7 mouse cellular contexts compared by ENCODE assay signal in the genomic region with DNA sequence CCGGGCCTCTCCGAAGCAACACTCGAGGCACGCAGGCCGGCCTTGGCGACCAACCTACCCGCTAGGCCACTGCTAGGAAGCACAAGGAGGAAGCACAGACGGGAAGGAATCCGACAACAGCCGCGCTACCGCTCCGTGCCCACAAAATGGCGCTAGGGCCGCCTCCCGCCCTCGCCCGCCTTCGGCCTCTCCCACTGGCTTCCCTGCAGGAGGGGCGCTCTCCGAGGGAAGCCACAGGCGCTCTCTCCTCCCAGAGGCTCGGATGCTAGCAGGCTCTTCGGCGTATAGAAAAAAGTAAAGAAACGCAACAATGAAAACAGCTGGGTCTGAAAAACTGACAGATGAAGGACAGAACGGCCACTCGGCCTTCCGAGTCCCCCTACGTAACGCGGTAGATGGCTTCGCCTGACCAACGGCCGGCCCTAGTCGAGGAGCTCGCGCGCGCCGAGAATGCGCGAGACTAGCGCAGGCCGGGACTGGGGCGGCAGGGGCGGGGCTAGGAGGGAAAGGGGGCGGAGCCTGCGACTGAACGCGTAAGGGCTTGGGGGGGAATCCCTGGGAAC. TPM values are rescaled to one million over a fixed set of nuclear protein-coding genes. Genes with fewer than 3 reads are reported as not detected.
DNase-seq lines count a peak whose midpoint lies in the region; ATAC-seq lines count a peak whose summit lies in the region.

Gene Tardbp, minus strand, starts transcription at position 397 of the 563 bp plus-strand sequence.

- H3K4me1 ChIP-seq in embryonic facial prominence, embryonic 11.5 days (ENCODE audit: control insufficient read depth, insufficient read depth, low read length) = peaks cover 3% of the 10 kb centered on the region; the same call in 1 of the 2 replicates
- no peaks in the 10 kb centered on the region; the same call in 1 of the 2 replicates for H3K4me1 ChIP-seq in limb, embryonic 11.5 days (ENCODE audit: control insufficient read depth, insufficient read depth, low read length)
- 0 out of 2 replicates have a peak, but pooled peaks cover 9% of the 10 kb centered on the region for H3K4me1 ChIP-seq in midbrain, embryonic 14.5 days (ENCODE audit: control insufficient read depth, insufficient read depth, low read length)

- WGBS in embryonic facial prominence, embryonic 11.5 days = under 1% methylated on average over 51 of the region's 51 CpGs
- under 1% methylated on average over 51 of the region's 51 CpGs for WGBS in limb, embryonic 11.5 days
- WGBS in midbrain, embryonic 14.5 days = under 1% methylated on average over 51 of the region's 51 CpGs

- ATAC-seq in embryonic facial prominence, embryonic 11.5 days (replicated peaks; ENCODE audit: insufficient number of reproducible peaks, low FRiP score, low TSS enrichment, low read depth) = peak; percentile 91
- peak; percentile 91 for ATAC-seq in limb, embryonic 11.5 days (ENCODE audit: insufficient number of reproducible peaks, low FRiP score, low TSS enrichment, low read depth)
- peak; percentile 97 for ATAC-seq in midbrain, embryonic 14.5 days (ENCODE audit: low FRiP score, low TSS enrichment)

- H3K27ac ChIP-seq in embryonic facial prominence, embryonic 11.5 days (replicated peaks; ENCODE audit: low read depth, low read length) = peak within 1 kb of the TSS; percentile 83
- H3K27ac ChIP-seq in limb, embryonic 11.5 days (replicated peaks; ENCODE audit: low read depth, low read length) = peak within 1 kb of the TSS; percentile 91
- peak within 1 kb of the TSS; percentile 90 for H3K27ac ChIP-seq in midbrain, embryonic 14.5 days (replicated peaks; ENCODE audit: low read depth, low read length)

- H3K9me3 ChIP-seq in embryonic facial prominence, embryonic 11.5 days (replicated peaks; ENCODE audit: control insufficient read depth, low read length) = no peaks in the 10 kb centered on the region
- H3K9me3 ChIP-seq in limb, embryonic 11.5 days (ENCODE audit: control insufficient read depth, low read length) = no peaks in the 10 kb centered on the region
- no peaks in the 10 kb centered on the region for H3K9me3 ChIP-seq in midbrain, embryonic 14.5 days (ENCODE audit: control insufficient read depth, low read length)

- H3K9ac ChIP-seq in embryonic facial prominence, embryonic 11.5 days (replicated peaks; ENCODE audit: low read length) = peak within 1 kb of the TSS; percentile 97
- peak within 1 kb of the TSS; percentile 99 for H3K9ac ChIP-seq in limb, embryonic 11.5 days (ENCODE audit: low read length)
- peak within 1 kb of the TSS; percentile 96 for H3K9ac ChIP-seq in midbrain, embryonic 14.5 days (replicated peaks; ENCODE audit: low read length)

- H3K4me3 ChIP-seq in embryonic facial prominence, embryonic 11.5 days (ENCODE audit: low read depth, low read length) = peak within 1 kb of the TSS; percentile 63
- H3K4me3 ChIP-seq in limb, embryonic 11.5 days (ENCODE audit: low read depth, low read length) = peak within 1 kb of the TSS; percentile 92
- H3K4me3 ChIP-seq in midbrain, embryonic 14.5 days (replicated peaks; ENCODE audit: low read depth, low read length) = peak within 1 kb of the TSS; percentile 89

- peak within 1 kb of the TSS; percentile 78 for H3K4me2 ChIP-seq in embryonic facial prominence, embryonic 11.5 days (ENCODE audit: low read depth, low read length)
- peak within 1 kb of the TSS; percentile 47 for H3K4me2 ChIP-seq in limb, embryonic 11.5 days (ENCODE audit: low read depth, severe bottlenecking)
- H3K4me2 ChIP-seq in midbrain, embryonic 14.5 days (ENCODE audit: low read length) = peak within 1 kb of the TSS; percentile 80

- H3K27me3 ChIP-seq in embryonic facial prominence, embryonic 11.5 days (ENCODE audit: control insufficient read depth, insufficient read depth, low read length) = no peaks in the 10 kb centered on the region
- H3K27me3 ChIP-seq in limb, embryonic 11.5 days (ENCODE audit: control insufficient read depth, insufficient read depth, low read length) = no peaks in the 10 kb centered on the region
- no peaks in the 10 kb centered on the region for H3K27me3 ChIP-seq in midbrain, embryonic 14.5 days (ENCODE audit: control insufficient read depth, insufficient read depth, low read length)

- peaks cover 10% of the 10 kb centered on the region for H3K36me3 ChIP-seq in embryonic facial prominence, embryonic 11.5 days (replicated peaks; ENCODE audit: control insufficient read depth, insufficient read depth, low read depth, low read length)
- H3K36me3 ChIP-seq in limb, embryonic 11.5 days (ENCODE audit: control insufficient read depth, insufficient read depth, low read length) = peaks cover 19% of the 10 kb centered on the region
- peaks cover 33% of the 10 kb centered on the region for H3K36me3 ChIP-seq in midbrain, embryonic 14.5 days (ENCODE audit: control insufficient read depth, insufficient read depth, low read length)

- DNase-seq in adrenal gland, postnatal 14 days = peak; percentile 99
- DNase-seq in embryonic facial prominence, embryonic 11.5 days (ENCODE audit: low spot score) = peak; percentile 97
- peak; percentile 99 for DNase-seq in heart, adult 11 months
- peak; percentile 97 for DNase-seq in kidney, adult 18-20 months
- peak; percentile 97 for DNase-seq in limb, embryonic 11.5 days (ENCODE audit: low spot score)
- DNase-seq in midbrain, embryonic 14.5 days = peak; percentile 99
- peak; percentile 96 to 98 for DNase-seq in spleen, adult 18-20 months

RNA-seq across cellular contexts. Expression of gene Tardbp, which starts in this region (rescaled TPM):
- 290 and 302 TPM in 2 replicates for total RNA-seq in adrenal gland, postnatal 14 days (2021)
- polyA plus RNA-seq in embryonic facial prominence, embryonic 11.5 days (2014; fragmentation: Nextera tagmentation; extraction: Ambion mirVana) = 206 and 240 TPM in 2 replicates
- 198 and 237 TPM in 2 replicates for polyA plus RNA-seq in limb, embryonic 11.5 days (2014; fragmentation: Nextera tagmentation; extraction: Ambion mirVana)
- 105 and 106 TPM in 2 replicates for polyA plus RNA-seq in midbrain, embryonic 14.5 days (2014; fragmentation: Nextera tagmentation; extraction: Ambion mirVana)

Comparison
In these comparisons a context has a peak if more than half of its experiments do, and no peak if none do; other contexts are left out.
1. Peak in every context shown above with its lines: DNase-seq, ATAC-seq, H3K4me3 ChIP-seq and H3K27ac ChIP-seq.